Mouse (Mus musculus) embryonic fibroblast, embryonic 13.5 days (primary cell): Measurements from ENCODE around the gene Atp10a.

Experiments
- CTCF ChIP-seq: IDR thresholded peaks from 2 replicates; pipeline ENCODE4 v1.5.1; 2011; ENCODE audit warnings: mild to moderate bottlenecking, control low read depth, low read length, moderate library complexity, borderline replicate concordance; ENCODE audit not compliant: insufficient read depth
- POLR2A ChIP-seq: IDR thresholded peaks from 2 replicates; pipeline ENCODE4 v1.6.1; 2011; ENCODE audit warnings: low read depth, mild to moderate bottlenecking, control low read depth, low read length, moderate library complexity

DNA sequence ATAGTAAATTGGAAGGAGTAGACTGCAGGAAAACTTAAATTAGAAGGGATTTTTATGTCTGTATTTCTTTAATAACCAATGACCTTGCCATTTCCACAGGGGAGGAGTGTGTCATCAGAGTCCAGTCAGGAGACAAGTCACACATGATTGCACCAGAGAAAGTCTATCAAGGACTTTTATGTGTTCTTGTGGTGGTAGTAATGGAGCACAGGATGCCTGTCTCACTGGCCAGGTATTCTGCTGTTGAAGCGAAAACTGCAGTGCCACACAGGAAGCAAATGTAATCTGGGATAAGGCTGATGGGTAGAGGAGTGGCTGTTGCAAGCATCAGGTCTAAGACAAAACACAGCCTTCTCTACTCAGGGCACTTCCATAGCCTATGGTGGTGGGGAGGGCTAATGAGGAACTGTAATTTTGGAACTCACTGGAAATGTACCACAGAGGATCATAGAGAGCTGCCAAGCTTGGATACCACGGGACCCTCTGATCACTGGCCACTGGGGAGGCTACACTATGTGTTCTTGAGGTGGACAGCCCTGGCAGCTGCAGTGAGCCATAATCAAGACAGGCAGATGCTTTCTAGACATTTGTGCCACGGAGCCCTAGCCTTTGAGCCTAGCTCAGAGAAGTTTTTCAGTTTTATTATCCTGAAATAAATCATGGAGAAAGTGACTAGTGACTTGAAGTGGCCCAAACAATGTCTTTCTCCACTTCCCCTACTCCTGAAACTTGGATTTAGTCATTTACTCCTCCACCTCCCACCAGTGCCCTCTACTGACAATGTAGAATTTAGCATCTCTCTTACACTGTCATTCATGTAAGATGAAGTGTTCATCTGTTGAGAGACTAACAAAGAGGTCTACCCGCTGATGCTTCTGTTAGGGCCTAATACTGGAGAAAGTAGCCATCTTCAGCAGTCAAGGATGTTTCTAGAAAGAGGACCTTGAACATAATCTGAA, 87.7 kb downstream of the Atp10a start:
- TF ChIP-seq CTCF, result no peak
- no peak for TF ChIP-seq POLR2A
